Mouse (Mus musculus): ENCODE results near the gene Hivep1.

DNA sequence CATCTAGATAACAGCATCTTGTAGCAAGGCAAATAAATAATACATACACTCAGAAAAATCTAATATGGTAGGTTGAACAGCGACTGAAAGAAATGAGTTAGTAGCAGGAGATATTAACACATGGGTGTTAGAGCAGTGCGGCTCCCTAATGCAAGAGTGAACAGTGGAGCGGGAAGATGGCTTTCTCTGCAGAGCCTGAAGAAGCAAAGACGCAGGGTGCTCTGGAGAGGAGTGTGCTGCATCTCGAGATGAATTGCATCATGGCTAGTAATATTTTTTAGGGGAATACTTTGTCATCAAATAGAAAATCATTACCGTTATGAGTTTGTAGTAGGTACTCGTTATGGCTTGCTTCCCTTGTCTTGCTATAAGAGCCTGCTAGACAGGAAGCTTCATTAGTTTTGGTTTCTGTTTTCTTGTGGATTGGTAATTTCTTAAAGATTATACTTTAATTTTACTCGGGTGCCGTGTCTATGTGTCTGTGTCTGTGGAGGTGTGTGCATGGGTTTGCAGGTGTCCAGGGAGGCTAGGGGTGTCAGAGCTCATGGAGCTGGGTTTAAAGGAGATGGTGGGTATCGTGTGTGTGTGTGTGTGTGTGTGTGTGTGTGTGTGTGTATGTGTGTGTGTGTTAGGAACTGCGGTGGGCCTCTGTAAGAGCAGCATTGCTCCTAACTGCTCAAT is 51.8 kb downstream of the Hivep1 start:
- no peak for TF ChIP-seq GATA1 (IDR thresholded peaks at IDR 0.05; ENCODE audit: borderline replicate concordance, low read length)
- TF ChIP-seq FLI1 (IDR thresholded peaks at IDR 0.05; ENCODE audit: low read length) = no peak

Measured in megakaryocyte, embryonic 14.5 days (primary cell).